7 mouse cellular contexts compared by ENCODE assay signal in the genomic region with DNA sequence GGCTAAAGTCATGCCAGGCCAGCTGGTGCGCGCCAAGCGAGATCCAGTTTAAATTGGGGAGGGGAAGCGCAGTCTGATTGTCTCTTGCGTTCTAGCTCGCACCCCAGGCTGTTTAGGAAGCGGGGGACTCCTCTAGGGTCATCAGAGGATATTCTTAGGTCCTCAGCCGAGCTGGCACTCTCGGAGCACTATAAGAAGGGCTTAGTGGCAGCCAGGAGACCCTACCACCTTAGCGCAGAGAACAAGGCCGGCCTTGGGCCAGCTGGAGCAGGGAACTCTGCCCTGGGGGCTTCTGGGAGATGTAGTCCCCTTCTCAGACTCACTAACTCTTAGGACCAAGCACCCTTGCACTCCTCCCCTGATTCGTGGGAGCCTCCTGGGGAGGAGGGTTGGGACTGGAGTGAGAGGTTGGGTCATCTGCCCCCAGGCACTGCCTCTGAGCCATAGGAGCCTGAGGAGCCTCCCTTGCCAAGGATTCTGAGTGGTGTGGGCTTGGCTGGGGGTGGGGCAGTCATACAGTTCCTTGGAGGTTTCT. TPM values are rescaled to one million over a fixed set of nuclear protein-coding genes. Genes with fewer than 3 reads are reported as not detected.
DNase-seq lines count a peak whose midpoint lies in the region; ATAC-seq and TF ChIP-seq lines count a peak whose summit lies in the region.

No protein-coding gene starts in this region.

- no peaks in the 10 kb centered on the region for H3K9me3 ChIP-seq in heart, embryonic 13.5 days
- no peaks in the 10 kb centered on the region for H3K9me3 ChIP-seq in kidney, postnatal 0 days (replicated peaks; ENCODE audit: low read length)
- H3K9me3 ChIP-seq in lung, postnatal 0 days (ENCODE audit: low read length), result no peaks in the 10 kb centered on the region

- no peak for ATAC-seq in heart, embryonic 13.5 days (ENCODE audit: extremely low read depth, insufficient number of reproducible peaks, low FRiP score, low TSS enrichment)
- ATAC-seq in kidney, postnatal 0 days (replicated peaks; ENCODE audit: low FRiP score, low read depth), result peak; percentile 30
- peak; percentile 43 for ATAC-seq in lung, postnatal 0 days

- peak; percentile 54 for DNase-seq in CD4-positive helper T cell, adult 2 months (ENCODE audit: low read depth, low spot score)
- peak; percentile 81 for DNase-seq in MN1 (ENCODE audit: low spot score)
- DNase-seq in embryo, embryonic 10.5 days (ENCODE audit: low spot score), result peak; percentile 86
- peak; percentile 89 for DNase-seq in kidney, postnatal 0 days (ENCODE audit: low spot score)
- peak; percentile 96 for DNase-seq in lung, postnatal 0 days (ENCODE audit: low spot score)

- no peaks in the 10 kb centered on the region for H3K27me3 ChIP-seq in heart, embryonic 13.5 days (replicated peaks)
- H3K27me3 ChIP-seq in kidney, postnatal 0 days (ENCODE audit: insufficient read depth, low read length), result no peaks in the 10 kb centered on the region
- no peaks in the 10 kb centered on the region for H3K27me3 ChIP-seq in lung, postnatal 0 days (replicated peaks; ENCODE audit: insufficient read depth, low read length)
- no peaks in the 10 kb centered on the region for H3K27me3 ChIP-seq in small intestine, adult 2 months (ENCODE audit: control insufficient read depth, insufficient read depth, low read length)

- H3K36me3 ChIP-seq in heart, embryonic 13.5 days, result no peaks in the 10 kb centered on the region
- H3K36me3 ChIP-seq in kidney, postnatal 0 days (ENCODE audit: insufficient read depth, low read length), result no peaks in the 10 kb centered on the region
- no peaks in the 10 kb centered on the region for H3K36me3 ChIP-seq in lung, postnatal 0 days (ENCODE audit: insufficient read depth, low read length)
- no peaks in the 10 kb centered on the region for H3K36me3 ChIP-seq in small intestine, adult 2 months (ENCODE audit: control insufficient read depth, insufficient read depth, low read length)

- no peak for TF ChIP-seq CTCF in kidney, postnatal 0 days (IDR thresholded peaks at IDR 0.05; ENCODE audit: low read depth)
- no peak for TF ChIP-seq CTCF in lung, postnatal 0 days (IDR thresholded peaks at IDR 0.05)
- no peak for TF ChIP-seq CTCF in small intestine, adult 2 months (IDR thresholded peaks at IDR 0.05; ENCODE audit: extremely low read depth, insufficient read length, insufficient replicate concordance, low read depth, low read length)

- peak overlapping the region; percentile 99 for H3K4me3 ChIP-seq in heart, embryonic 13.5 days
- H3K4me3 ChIP-seq in kidney, postnatal 0 days (replicated peaks; ENCODE audit: low read depth, low read length), result peak overlapping the region; percentile 96
- H3K4me3 ChIP-seq in lung, postnatal 0 days (ENCODE audit: low read depth, low read length), result peak overlapping the region; percentile 88
- peak overlapping the region; percentile 96 for H3K4me3 ChIP-seq in small intestine, adult 2 months (ENCODE audit: low read depth, low read length)

- peak overlapping the region; percentile 91 for H3K27ac ChIP-seq in heart, embryonic 13.5 days (replicated peaks)
- peak overlapping the region; percentile 95 for H3K27ac ChIP-seq in kidney, postnatal 0 days
- H3K27ac ChIP-seq in lung, postnatal 0 days (ENCODE audit: low read length), result peak overlapping the region; percentile 96
- peak overlapping the region; percentile 82 for H3K27ac ChIP-seq in small intestine, adult 2 months (ENCODE audit: insufficient read depth, low read depth, low read length)

- H3K9ac ChIP-seq in heart, embryonic 13.5 days, result peak overlapping the region; percentile 99
- H3K9ac ChIP-seq in kidney, postnatal 0 days (ENCODE audit: low read depth, low read length), result peak overlapping the region; percentile 93
- peak overlapping the region; percentile 92 for H3K9ac ChIP-seq in lung, postnatal 0 days (replicated peaks; ENCODE audit: low read depth)

- peaks cover 62% of the 10 kb centered on the region for H3K4me1 ChIP-seq in heart, embryonic 13.5 days
- peaks cover 42% of the 10 kb centered on the region for H3K4me1 ChIP-seq in kidney, postnatal 0 days (replicated peaks; ENCODE audit: insufficient read depth, low read length)
- peaks cover 34% of the 10 kb centered on the region for H3K4me1 ChIP-seq in lung, postnatal 0 days (ENCODE audit: insufficient read depth, low read depth, low read length)
- H3K4me1 ChIP-seq in small intestine, adult 2 months (ENCODE audit: control insufficient read depth, insufficient read depth, insufficient read length, low read length), result peaks cover 43% of the 10 kb centered on the region

- TF ChIP-seq POLR2A in small intestine, adult 2 months (IDR thresholded peaks at IDR 0.05; ENCODE audit: low read depth, low read length), result no peak

- H3K4me2 ChIP-seq in heart, embryonic 13.5 days, result peak overlapping the region; percentile 83
- H3K4me2 ChIP-seq in kidney, postnatal 0 days (ENCODE audit: low read length), result peak overlapping the region; percentile 77
- peak overlapping the region; percentile 77 for H3K4me2 ChIP-seq in lung, postnatal 0 days (replicated peaks; ENCODE audit: low read depth, low read length)

- TF ChIP-seq EP300 in lung, postnatal 0 days (IDR thresholded peaks at IDR 0.05), result no peak; the same call in 1 of the 2 replicates

- 1% methylated on average over 12 of the region's 12 CpGs for WGBS in heart, embryonic 13.5 days
- 1% methylated on average over 12 of the region's 12 CpGs for WGBS in kidney, postnatal 0 days
- 1% methylated on average over 12 of the region's 12 CpGs for WGBS in lung, postnatal 0 days
- 0% methylated on average over 12 of the region's 12 CpGs for WGBS in small intestine, adult 2 months

RNA-seq across cellular contexts. Expression of a gene that starts 1.0 kb away (rescaled TPM):
- 7.3 and 9.4 TPM in 2 replicates for polyA plus RNA-seq in heart, embryonic 13.5 days (2015; fragmentation: Nextera tagmentation; extraction: Ambion mirVana)
- polyA plus RNA-seq in kidney, postnatal 0 days (2015; fragmentation: Nextera tagmentation; extraction: Ambion mirVana), result 8.7 and 9.1 TPM in 2 replicates
- polyA plus RNA-seq in lung, postnatal 0 days (2015; fragmentation: Nextera tagmentation; extraction: Ambion mirVana), result 10.7 and 12.3 TPM in 2 replicates
- 21.8 and 28.1 TPM in 2 replicates for polyA plus RNA-seq in small intestine, adult 2 months (2012; rRNA removed)

RNA-seq across cellular contexts. Expression of a gene that starts 28.8 kb away (rescaled TPM):
- polyA plus RNA-seq in heart, embryonic 13.5 days (2015; fragmentation: Nextera tagmentation; extraction: Ambion mirVana), result not detected in 2 replicates
- polyA plus RNA-seq in kidney, postnatal 0 days (2015; fragmentation: Nextera tagmentation; extraction: Ambion mirVana), result 19.9 and 27.8 TPM in 2 replicates
- 2.2 and 2.3 TPM in 2 replicates for polyA plus RNA-seq in lung, postnatal 0 days (2015; fragmentation: Nextera tagmentation; extraction: Ambion mirVana)
- 1.4 TPM in 2 replicates for polyA plus RNA-seq in small intestine, adult 2 months (2012; rRNA removed)

RNA-seq across cellular contexts. Expression of a gene that starts 42.6 kb away (rescaled TPM):
- not detected in 2 replicates for polyA plus RNA-seq in heart, embryonic 13.5 days (2015; fragmentation: Nextera tagmentation; extraction: Ambion mirVana)
- not detected in 2 replicates for polyA plus RNA-seq in kidney, postnatal 0 days (2015; fragmentation: Nextera tagmentation; extraction: Ambion mirVana)
- not detected in 2 replicates for polyA plus RNA-seq in lung, postnatal 0 days (2015; fragmentation: Nextera tagmentation; extraction: Ambion mirVana)
- not detected in 2 replicates for polyA plus RNA-seq in small intestine, adult 2 months (2012; rRNA removed)
